Mouse (Mus musculus) bone marrow macrophage, adult 2 months (primary cell): ENCODE data around the gene Aldh4a1.

ENCODE experiments used
- CTCF ChIP-seq: IDR thresholded peaks from 2 replicates; pipeline ENCODE4 v1.5.1; 2012; ENCODE audit warnings: low read depth, mild to moderate bottlenecking, low read length, moderate library complexity
- POLR2A ChIP-seq: IDR thresholded peaks from 2 replicates; pipeline ENCODE4 v1.6.1; 2012; ENCODE audit warnings: mild to moderate bottlenecking, low read depth, low read length, borderline replicate concordance

DNA sequence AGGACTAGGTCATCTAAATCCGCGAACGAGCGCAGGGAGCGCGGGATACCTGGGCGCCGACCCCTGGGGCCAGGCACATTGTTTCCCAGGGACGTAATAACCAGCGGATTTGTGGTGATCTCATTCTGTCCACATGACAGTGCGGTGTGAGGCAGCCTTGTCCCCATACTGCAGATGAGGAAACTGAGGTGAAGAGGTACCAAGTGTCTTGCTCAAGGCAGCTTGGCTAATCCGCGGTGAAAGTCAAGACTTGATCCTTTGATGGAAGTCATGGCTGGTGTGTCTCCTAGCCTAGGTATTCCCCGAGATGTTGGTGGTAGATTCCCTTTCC lies 47.0 kb upstream of the Aldh4a1 start:
- no peak for TF ChIP-seq POLR2A
- TF ChIP-seq CTCF = no peak
